Mouse (Mus musculus) neural tube, embryonic 13.5 days (tissue): ENCODE measurements around the gene Grtp1. TPM values are rescaled to one million over a fixed set of nuclear protein-coding genes. Genes with fewer than 3 reads are reported as not detected.
"Not testable (repeated sequence)": the region's sequence is repeated elsewhere in the genome, so short reads cannot be mapped to it uniquely, and the experiment has no call there.

Experiments used
- ATAC-seq: fragments of 200-750 bp; cut with Nextera tagmentation; 2 replicates; pipeline ENCODE4 v1.8.0; 2017; ENCODE audit warnings: low read depth, mild to moderate bottlenecking, moderate TSS enrichment, moderate library complexity
- H3K27ac ChIP-seq: fragments of 300-500 bp; sonication (generic); replicated peaks from 2 replicates; pipeline ENCODE4 v1.5.1; 2015; ENCODE audit warnings: moderate library complexity, mild to moderate bottlenecking, inconsistent platforms
- H3K27me3 ChIP-seq: fragments of 300-500 bp; sonication (generic); 2 replicates; pipeline ENCODE4 v1.6.1; 2015; ENCODE audit warnings: mild to moderate bottlenecking, inconsistent platforms
- H3K36me3 ChIP-seq: fragments of 300-500 bp; sonication (generic); 2 replicates; pipeline ENCODE4 v1.6.1; 2015; ENCODE audit warnings: mild to moderate bottlenecking, inconsistent platforms
- H3K4me1 ChIP-seq: fragments of 300-500 bp; sonication (generic); replicated peaks from 2 replicates; pipeline ENCODE4 v1.6.1; 2015; ENCODE audit warnings: inconsistent platforms
- H3K4me2 ChIP-seq: fragments of 300-500 bp; sonication (generic); 2 replicates; pipeline ENCODE4 v1.6.1; 2015; ENCODE audit warnings: inconsistent platforms, mild to moderate bottlenecking, moderate library complexity
- H3K4me3 ChIP-seq: fragments of 300-500 bp; sonication (generic); 2 replicates; pipeline ENCODE4 v1.5.1; 2015; ENCODE audit warnings: mild to moderate bottlenecking, inconsistent platforms
- H3K9ac ChIP-seq: fragments of 300-500 bp; sonication (generic); 2 replicates; pipeline ENCODE4 v1.6.1; 2015; ENCODE audit warnings: moderate library complexity, mild to moderate bottlenecking, inconsistent platforms
- H3K9me3 ChIP-seq: fragments of 300-500 bp; sonication (generic); 2 replicates; pipeline ENCODE4 v1.6.1; 2016; ENCODE audit warnings: inconsistent platforms
- WGBS: fragments of 180-500 bp; shearing (Covaris S2); methylation state at CpG from one replicate; pipeline ENCODE4 v1.1.7; 2015; 5-methylcytosine and 5-hydroxymethylcytosine counted together
- microRNA counts: library from miRNA; unstranded; fragments of <30 nt; microRNA quantifications from one replicate; lab custom pipeline; 2016
- microRNA-seq: library from miRNA; unstranded; fragments of <30 nt; microRNA quantifications from one replicate; pipeline ENCODE4, GENCODE M21; 2016
- polyA plus RNA-seq: library from polyadenylated mRNA; unstranded; fragments of >200 nt; fragmentation: Nextera tagmentation; extraction: Ambion mirVana; gene quantifications from 2 replicates; pipeline ENCODE4 v1.2.1, GENCODE M21; 2015

Gene Grtp1
- polyA plus RNA-seq, 1 experiment from 2014 or later: 11.2 TPM

- H3K27ac ChIP-seq: no peak overlapping the region
- WGBS: 95% methylated on average over 6 of the region's 6 CpGs
- no peak overlapping the region for H3K4me3 ChIP-seq
- H3K36me3 ChIP-seq: peaks cover 99% of the 10 kb centered on the region
- no peak overlapping the region for H3K4me2 ChIP-seq
- no peaks in the 10 kb centered on the region for H3K9me3 ChIP-seq
- no peak overlapping the region for H3K9ac ChIP-seq
- no peaks in the 10 kb centered on the region for H3K27me3 ChIP-seq
- no peak for ATAC-seq
- H3K4me1 ChIP-seq: no peaks in the 10 kb centered on the region
Measured at GRCm38 (mm10) chr8:13139641-13140182, 60.7 kb downstream of the Grtp1 start.

- H3K27ac ChIP-seq, H3K27me3 ChIP-seq, H3K4me1 ChIP-seq, H3K4me3 ChIP-seq, ATAC-seq, H3K4me2 ChIP-seq, H3K9ac ChIP-seq, H3K9me3 ChIP-seq: not testable (repeated sequence)
- 69% methylated on average over 9 of the region's 9 CpGs for WGBS
- peaks cover 96% of the 10 kb centered on the region for H3K36me3 ChIP-seq
Measured at GRCm38 (mm10) chr8:13132220-13132619, 68.2 kb downstream of the Grtp1 start.

GRCm38 (mm10) chr8:13124897-13125296 is 75.5 kb downstream of the Grtp1 start:
- no peak overlapping the region for H3K4me2 ChIP-seq
- H3K9ac ChIP-seq: no peak overlapping the region
- H3K4me3 ChIP-seq: no peak overlapping the region
- H3K27ac ChIP-seq: no peak overlapping the region
- H3K27me3 ChIP-seq: no peaks in the 10 kb centered on the region
- H3K9me3 ChIP-seq: no peaks in the 10 kb centered on the region
- no peaks in the 10 kb centered on the region for H3K4me1 ChIP-seq
- H3K36me3 ChIP-seq: peaks cover 86% of the 10 kb centered on the region
- ATAC-seq: no peak
- 93% methylated on average over 8 of the region's 8 CpGs for WGBS

- Histone ChIP-seq H3K27me3 (no peaks in the 10 kb centered on the region), H3K4me3 (no peak overlapping the region), H3K9ac (no peak overlapping the region), H3K9me3 (no peaks in the 10 kb centered on the region), H3K27ac (no peak overlapping the region), H3K4me2 (no peak overlapping the region), H3K4me1 (no peaks in the 10 kb centered on the region), H3K36me3 (peaks cover 85% of the 10 kb centered on the region)
- WGBS: 94% methylated on average over 7 of the region's 7 CpGs
- no peak for ATAC-seq
Measured at GRCm38 (mm10) chr8:13122887-13123421, 77.5 kb downstream of the Grtp1 start.

MicroRNAs encoded within 50 kb of the gene (microRNA counts, 519-probe panel; counts per million panel counts)
- microRNA mmu-miR-1968 (lab: Ali Mortazavi, UCI): 2,142 counts per million, percentile 16 among the panel's probes with 10 or more counts

Small RNA genes lying within 50 kb of the gene (microRNA-seq; reads per million reads assigned to microRNA genes)
- 7.6 reads per million, percentile 24 among the genes with 10 or more reads in this experiment for gene Mir1968
- not detected for gene Mir7065

Other genes with a start within 250 kb of the Grtp1 start
- 0.10 TPM in 1 of 2 replicates, not detected in the other for gene F7, start 174.6 kb downstream of the Grtp1 start, polyA plus RNA-seq
- 0.23 and 0.59 TPM in 2 replicates for gene F10, start 163.3 kb downstream of the Grtp1 start, polyA plus RNA-seq
- gene Proz, start 139.7 kb downstream of the Grtp1 start, polyA plus RNA-seq: 0.56 and 0.95 TPM in 2 replicates
- 45.7 and 46.0 TPM in 2 replicates for gene Pcid2, start 95.2 kb downstream of the Grtp1 start, polyA plus RNA-seq
- gene Cul4a, start 95.0 kb downstream of the Grtp1 start, polyA plus RNA-seq: 72.1 and 82.7 TPM in 2 replicates
- 281 and 292 TPM in 2 replicates for gene Lamp1, start 41.5 kb downstream of the Grtp1 start, polyA plus RNA-seq
- gene Adprhl1, start 53.5 kb upstream of the Grtp1 start, polyA plus RNA-seq: 0.65 and 2.4 TPM in 2 replicates
- 33.5 and 34.3 TPM in 2 replicates for gene Dcun1d2, start 87.5 kb upstream of the Grtp1 start, polyA plus RNA-seq
- 45.9 and 49.2 TPM in 2 replicates for gene Tmco3, start 87.6 kb upstream of the Grtp1 start, polyA plus RNA-seq
- gene Tfdp1, start 138.1 kb upstream of the Grtp1 start, polyA plus RNA-seq: 104 and 111 TPM in 2 replicates
- gene Atp4b, start 196.2 kb upstream of the Grtp1 start, polyA plus RNA-seq: not detected in 2 replicates
- not detected in 2 replicates for gene Grk1, start 204.5 kb upstream of the Grtp1 start, polyA plus RNA-seq
- gene Tmem255b, start 234.6 kb upstream of the Grtp1 start, polyA plus RNA-seq: 0.25 and 0.68 TPM in 2 replicates